Mouse (Mus musculus) CH12.LX (cell line): Measurements from ENCODE around the gene Nrap. TPM values are rescaled to one million over a fixed set of nuclear protein-coding genes. Genes with fewer than 3 reads are reported as not detected.

Source experiments
- DNase-seq: peaks from one replicate; pipeline ENCODE4 v3.0.0-alpha.2; 2013; ENCODE audit errors: extremely low read depth
- H3K27ac ChIP-seq: 2 replicates; pipeline ENCODE4 v1.5.1; 2012; ENCODE audit warnings: low read depth, mild to moderate bottlenecking, control low read depth, moderate library complexity; ENCODE audit not compliant: insufficient read depth
- H3K27me3 ChIP-seq: replicated peaks from 2 replicates; pipeline ENCODE3; 2012; ENCODE audit warnings: inconsistent platforms
- H3K36me3 ChIP-seq, 2 experiments: replicated peaks in 1 of 2; 2 replicates each; pipeline versions ENCODE3 to v1.6.1; 2012; ENCODE audit warnings: inconsistent platforms in 1 of 2, low read length in 1 of 2, mild to moderate bottlenecking in 1 of 2, mixed read lengths in 1 of 2, moderate library complexity in 1 of 2; ENCODE audit not compliant: control insufficient read depth in 1 of 2, insufficient read depth in 1 of 2
- H3K4me1 ChIP-seq, 2 experiments: 2 replicates each; pipeline ENCODE4 v1.6.1; 2012; ENCODE audit warnings: inconsistent platforms in 1 of 2, moderate library complexity in 1 of 2; ENCODE audit not compliant: insufficient read depth in 2 of 2, control insufficient read depth in 1 of 2
- H3K4me2 ChIP-seq: 2 replicates; pipeline ENCODE4 v1.6.1; 2012; ENCODE audit warnings: low read depth, mild to moderate bottlenecking, control low read depth; ENCODE audit not compliant: poor library complexity, insufficient read depth, severe bottlenecking
- H3K4me3 ChIP-seq, 3 experiments: fragments of 150-350 bp in 1 of 3; sonication (generic) in 1 of 3; replicated peaks in 1 of 3; 2 replicates each; pipeline versions ENCODE3 to v1.5.1; 2011 to 2012; ENCODE audit warnings: low read depth in 2 of 3, low read length in 2 of 3, mild to moderate bottlenecking in 2 of 3, moderate library complexity in 2 of 3, control low read depth in 1 of 3, improper control_type of control experiment in 1 of 3, inconsistent platforms in 1 of 3, mixed read lengths in 1 of 3; ENCODE audit not compliant: poor library complexity in 1 of 3
- H3K79me2 ChIP-seq: replicated peaks from 2 replicates; pipeline ENCODE4 v1.6.1; 2012; ENCODE audit warnings: mild to moderate bottlenecking, moderate library complexity; ENCODE audit not compliant: control insufficient read depth, poor library complexity, insufficient read depth, severe bottlenecking; ENCODE audit errors: extremely low read depth
- H3K9ac ChIP-seq: 2 replicates; pipeline ENCODE4 v1.6.1; 2012; ENCODE audit warnings: low read depth, mild to moderate bottlenecking, control low read depth, moderate library complexity; ENCODE audit not compliant: insufficient read depth
- H3K9me3 ChIP-seq: replicated peaks from 2 replicates; pipeline ENCODE3; 2012; ENCODE audit warnings: low read length, inconsistent platforms, mixed read lengths
- BHLHE40 ChIP-seq: IDR thresholded peaks from 2 replicates; pipeline ENCODE4 v1.6.1; 2011; ENCODE audit warnings: mild to moderate bottlenecking, low read depth, low read length, improper control_type of control experiment
- CHD2 ChIP-seq: IDR thresholded peaks from 2 replicates; pipeline ENCODE4 v1.6.1; 2011; ENCODE audit warnings: low read length, improper control_type of control experiment
- CTCF ChIP-seq, 2 experiments: IDR thresholded peaks in 1 of 2; conservative IDR thresholded peaks in 1 of 2; 2 replicates each; pipeline ENCODE4 v1.5.1; 2011 to 2012; ENCODE audit warnings: low read depth in 2 of 2, low read length in 2 of 2, improper control_type of control experiment in 1 of 2, inconsistent platforms in 1 of 2, mild to moderate bottlenecking in 1 of 2, moderate library complexity in 1 of 2
- E2F4 ChIP-seq: IDR thresholded peaks from 2 replicates; pipeline ENCODE4 v1.6.1; 2011; ENCODE audit warnings: low read depth, low read length, improper control_type of control experiment; ENCODE audit not compliant: insufficient replicate concordance
- ELF1 ChIP-seq: IDR thresholded peaks from 2 replicates; pipeline ENCODE4 v1.6.1; 2014; ENCODE audit warnings: low read depth, mild to moderate bottlenecking, inconsistent platforms, low read length, improper control_type of control experiment
- GABPA ChIP-seq: IDR thresholded peaks from 2 replicates; pipeline ENCODE4 v1.6.1; 2012; ENCODE audit warnings: low read depth, low read length, improper control_type of control experiment, inconsistent platforms; ENCODE audit not compliant: insufficient replicate concordance
- HCFC1 ChIP-seq: IDR thresholded peaks from 2 replicates; pipeline ENCODE4 v1.6.1; 2012; ENCODE audit warnings: low read depth, mild to moderate bottlenecking, inconsistent platforms, low read length, improper control_type of control experiment
- IRF4 ChIP-seq: IDR thresholded peaks from 2 replicates; pipeline ENCODE4 v1.6.1; 2014; ENCODE audit warnings: low read depth, mild to moderate bottlenecking, inconsistent platforms, low read length, improper control_type of control experiment
- JUN ChIP-seq: IDR thresholded peaks from 2 replicates; pipeline ENCODE4 v1.6.1; 2011; ENCODE audit warnings: low read depth, mild to moderate bottlenecking, low read length, improper control_type of control experiment, moderate library complexity; ENCODE audit not compliant: insufficient read depth
- JUND ChIP-seq: conservative IDR thresholded peaks from 2 replicates; pipeline ENCODE4 v1.6.1; 2011; ENCODE audit warnings: low read depth, low read length, improper control_type of control experiment
- KAT2A ChIP-seq: IDR thresholded peaks from 2 replicates; pipeline ENCODE4 v1.6.1; 2012; ENCODE audit warnings: low read length, improper control_type of control experiment, inconsistent platforms; ENCODE audit not compliant: insufficient replicate concordance
- MAX ChIP-seq: IDR thresholded peaks from 2 replicates; pipeline ENCODE4 v1.6.1; 2011; ENCODE audit warnings: low read length, improper control_type of control experiment
- MAZ ChIP-seq: IDR thresholded peaks from 2 replicates; pipeline ENCODE4 v1.6.1; 2012; ENCODE audit warnings: low read depth, mild to moderate bottlenecking, inconsistent platforms, low read length, improper control_type of control experiment, moderate library complexity
- MEF2A ChIP-seq: IDR thresholded peaks from 2 replicates; pipeline ENCODE4 v1.6.1; 2014; ENCODE audit warnings: low read depth, mild to moderate bottlenecking, inconsistent platforms, low read length, improper control_type of control experiment, borderline replicate concordance
- MYC ChIP-seq: IDR thresholded peaks from 2 replicates; pipeline ENCODE4 v1.6.1; 2011; ENCODE audit warnings: low read depth, mild to moderate bottlenecking, improper control_type of control experiment, low read length
- NELFE ChIP-seq: IDR thresholded peaks from 2 replicates; pipeline ENCODE4 v1.6.1; 2011; ENCODE audit warnings: low read depth, low read length, improper control_type of control experiment
- NRF1 ChIP-seq: IDR thresholded peaks from 2 replicates; pipeline ENCODE4 v1.6.1; 2014; ENCODE audit warnings: low read depth, mild to moderate bottlenecking, inconsistent platforms, low read length, improper control_type of control experiment, moderate library complexity
- PAX5 ChIP-seq: IDR thresholded peaks from 2 replicates; pipeline ENCODE4 v1.6.1; 2012; ENCODE audit warnings: low read length, inconsistent platforms, mixed read lengths
- POLR2A ChIP-seq: IDR thresholded peaks from 2 replicates; pipeline ENCODE4 v1.6.1; 2011; ENCODE audit warnings: low read depth, mild to moderate bottlenecking, improper control_type of control experiment, low read length
- POLR2AphosphoS2 ChIP-seq: IDR thresholded peaks from 2 replicates; pipeline ENCODE4 v1.6.1; 2011; ENCODE audit warnings: low read depth, low read length, improper control_type of control experiment
- SIN3A ChIP-seq: IDR thresholded peaks from 2 replicates; pipeline ENCODE4 v1.6.1; 2012; ENCODE audit warnings: low read length, improper control_type of control experiment, inconsistent platforms
- SMC3 ChIP-seq: IDR thresholded peaks from 2 replicates; pipeline ENCODE4 v1.6.1; 2011; ENCODE audit warnings: low read depth, low read length, improper control_type of control experiment
- TBP ChIP-seq: conservative IDR thresholded peaks from 2 replicates; pipeline ENCODE4 v1.6.1; 2011; ENCODE audit warnings: low read depth, low read length, improper control_type of control experiment
- TCF12 ChIP-seq: IDR thresholded peaks from 2 replicates; pipeline ENCODE4 v1.6.1; 2014; ENCODE audit warnings: low read depth, mild to moderate bottlenecking, inconsistent platforms, low read length, improper control_type of control experiment
- UBTF ChIP-seq: IDR thresholded peaks from 2 replicates; pipeline ENCODE4 v1.6.1; 2012; ENCODE audit warnings: low read depth, mild to moderate bottlenecking, inconsistent platforms, low read length, improper control_type of control experiment, moderate library complexity
- ZC3H11A ChIP-seq: IDR thresholded peaks from 2 replicates; pipeline ENCODE4 v1.6.1; 2012; ENCODE audit warnings: low read depth, mild to moderate bottlenecking, inconsistent platforms, low read length, improper control_type of control experiment
- ZNF384 ChIP-seq: IDR thresholded peaks from 2 replicates; pipeline ENCODE4 v1.6.1; 2012; ENCODE audit warnings: low read depth, low read length, improper control_type of control experiment, inconsistent platforms
- dilution Hi-C: fragments of 300-500 bp; cut with MboI; formaldehyde crosslinking; loops from 2 replicates; pipeline ENCODE4 v1.14.3; 2020; ENCODE audit warnings: low sequenced_read_pairs; ENCODE audit not compliant: extremely low pct_unique_long_range_greater_than_20kb, extremely low pct_ligation_motif_present
- in situ Hi-C: fragments of 300-500 bp; cut with MboI; formaldehyde crosslinking; loops from 3 replicates; pipeline ENCODE4 v1.14.3; 2019; ENCODE audit warnings: low sequenced_read_pairs, low pct_ligation_motif_present, low pct_unique_long_range_greater_than_20kb, mixed read lengths
- polyA plus RNA-seq: library from polyadenylated mRNA; unstranded; fragments of >175 nt; gene quantifications from 2 replicates; pipeline ENCODE4 v1.2.1, GENCODE M21; 2012; ENCODE audit warnings: low read depth; ENCODE audit not compliant: insufficient read length
- total RNA-seq, 2 experiments: library from RNA; depleted of rRNA; stranded (reverse); fragments of 300-350 nt in 1 of 2; fragments of >200 nt in 1 of 2; gene quantifications; 2 replicates each; pipeline ENCODE4 v1.2.3; 2012 to 2014

The Nrap gene
- total and polyA plus RNA-seq, 3 experiments, result 0.04 to 1.5 (median 0.17) TPM

DNA sequence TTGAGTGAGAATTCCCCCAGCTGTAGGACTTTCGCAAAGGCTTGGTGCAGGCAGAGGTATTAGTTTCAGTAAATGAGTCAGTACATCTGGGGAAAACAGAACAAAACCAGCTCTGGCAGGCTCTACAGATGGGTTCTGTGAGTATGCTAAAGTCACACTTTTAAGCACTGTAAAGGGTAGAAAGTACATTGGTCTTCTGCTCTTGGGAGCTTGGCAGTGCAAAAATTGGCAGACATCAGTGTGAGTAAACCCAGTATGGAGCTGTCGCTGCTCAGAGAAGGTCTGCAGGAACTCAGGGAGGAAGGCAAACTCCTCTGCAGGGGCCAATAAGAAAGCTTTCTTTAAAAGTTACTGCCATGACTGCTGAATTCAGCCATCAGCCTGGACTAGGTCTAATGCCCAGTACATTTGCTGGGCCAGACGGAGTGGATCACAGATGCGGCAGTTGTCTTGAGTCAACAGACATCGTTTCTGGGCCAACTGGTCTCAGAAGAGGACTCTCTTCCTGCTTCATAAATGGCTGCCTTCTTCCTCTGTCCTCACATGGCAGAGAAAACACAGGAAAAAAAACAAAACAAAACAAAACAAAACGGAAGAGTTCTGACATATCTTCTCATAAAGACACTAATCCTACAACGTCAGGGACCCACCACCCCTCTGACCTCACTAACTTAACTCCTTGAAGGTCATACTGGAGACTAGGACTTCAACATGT is 48.7 kb upstream of the Nrap start:
- H3K9ac ChIP-seq, result no peak overlapping the region
- no peak overlapping the region for H3K27ac ChIP-seq
- dilution Hi-C loops (no loop called here), in situ Hi-C loops (no loop called here)
- DNase-seq, result no peak
- no peak overlapping the region for H3K4me2 ChIP-seq
- no peaks in the 10 kb centered on the region for H3K9me3 ChIP-seq
- no peaks in the 10 kb centered on the region for H3K27me3 ChIP-seq
- H3K4me3 ChIP-seq, result no peak overlapping the region
- TF ChIP-seq BHLHE40, result no peak
- TF ChIP-seq ZNF384, result no peak
- no peak for TF ChIP-seq MEF2A
- no peak for TF ChIP-seq MYC
- no peak for TF ChIP-seq TBP
- TF ChIP-seq JUN, result no peak
- no peak for TF ChIP-seq SIN3A
- no peak for TF ChIP-seq NRF1
- no peak for TF ChIP-seq MAX
- no peak for TF ChIP-seq GABPA
- TF ChIP-seq CHD2, result no peak
- TF ChIP-seq POLR2A, result no peak
- TF ChIP-seq NELFE, result no peak
- H3K79me2 ChIP-seq, result no peaks in the 10 kb centered on the region
- H3K4me1 ChIP-seq, result no peaks in the 10 kb centered on the region
- H3K36me3 ChIP-seq, result peaks cover 0 to 36% of the 10 kb centered on the region in 2 experiments

DNA sequence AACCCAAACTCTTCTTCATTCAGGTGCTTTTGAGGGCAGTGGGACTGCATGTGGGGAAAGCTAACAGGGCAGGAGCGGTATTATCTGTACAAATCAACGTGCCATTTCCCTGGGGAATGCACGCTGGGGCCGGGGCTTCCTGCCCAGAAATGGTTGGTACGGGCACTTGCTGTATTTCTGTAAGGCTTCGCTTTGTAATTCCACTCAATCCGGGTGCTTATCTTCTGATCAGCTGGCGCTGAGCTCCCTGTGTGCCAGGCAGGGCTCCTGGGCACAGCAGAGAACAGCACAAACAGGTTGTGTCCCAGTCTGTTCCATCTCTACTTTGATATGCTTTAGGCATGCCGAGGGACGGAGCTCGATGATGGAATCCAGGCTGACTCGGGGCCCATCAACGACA is 46.5 kb upstream of the Nrap start:
- no peak overlapping the region for H3K4me2 ChIP-seq
- TF ChIP-seq TCF12 (no peak), HCFC1 (no peak), CTCF (conservative IDR thresholded peaks at IDR 0.05 in 1 of 2, IDR thresholded peaks at IDR 0.05 in 1 of 2; ENCODE audit: low read depth in 2 of 2, low read length in 2 of 2) (no peak), IRF4 (no peak), MAZ (no peak), JUN (no peak), ZC3H11A (no peak), ELF1 (no peak), JUND (no peak), PAX5 (no peak), E2F4 (no peak), CHD2 (no peak), SMC3 (no peak), POLR2AphosphoS2 (no peak), UBTF (no peak), ZNF384 (no peak), KAT2A (no peak)
- no peaks in the 10 kb centered on the region for H3K27me3 ChIP-seq
- no peak for DNase-seq
- H3K9me3 ChIP-seq, result no peaks in the 10 kb centered on the region
- no peaks in the 10 kb centered on the region for H3K4me1 ChIP-seq
- no peaks in the 10 kb centered on the region for H3K79me2 ChIP-seq
- in situ Hi-C loops, result no loop called here
- H3K27ac ChIP-seq, result no peak overlapping the region
- dilution Hi-C loops, result no loop called here
- H3K36me3 ChIP-seq, result peaks cover 0 to 36% of the 10 kb centered on the region in 2 experiments
- no peak overlapping the region for H3K4me3 ChIP-seq
- H3K9ac ChIP-seq, result no peak overlapping the region
